Mouse (Mus musculus) Muller cell, postnatal 12 days (primary cell): ENCODE data around the gene Efcab6.

ENCODE experiments used
- DNase-seq: peaks from one replicate; pipeline ENCODE4 v3.0.0-alpha.2; 2015; ENCODE audit errors: inconsistent ontology term

The Efcab6 gene

GRCm38 (mm10) chr15:83978865-83979264 lies 86.3 kb downstream of the Efcab6 start:
- no peak for DNase-seq

DNA sequence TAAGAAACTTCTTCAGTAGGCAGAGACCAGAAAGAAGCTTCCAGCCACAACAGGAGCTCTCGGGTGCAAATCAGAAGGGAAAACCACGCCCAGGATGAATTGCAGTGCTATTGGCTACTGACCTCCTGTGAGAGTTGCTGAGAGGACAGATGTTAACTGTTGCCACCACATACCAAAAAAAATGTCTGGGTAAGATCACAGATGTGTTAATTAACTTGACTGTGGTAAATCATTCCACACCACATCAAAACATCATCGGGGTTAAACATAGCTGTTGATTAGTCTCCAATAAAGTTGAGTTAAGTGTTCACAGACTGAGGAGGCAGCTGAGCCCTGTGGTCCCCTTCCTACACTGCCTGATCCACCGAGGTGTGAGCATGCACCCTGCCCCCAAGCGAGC lies 88.1 kb downstream of the Efcab6 start:
- DNase-seq: no peak

DNA sequence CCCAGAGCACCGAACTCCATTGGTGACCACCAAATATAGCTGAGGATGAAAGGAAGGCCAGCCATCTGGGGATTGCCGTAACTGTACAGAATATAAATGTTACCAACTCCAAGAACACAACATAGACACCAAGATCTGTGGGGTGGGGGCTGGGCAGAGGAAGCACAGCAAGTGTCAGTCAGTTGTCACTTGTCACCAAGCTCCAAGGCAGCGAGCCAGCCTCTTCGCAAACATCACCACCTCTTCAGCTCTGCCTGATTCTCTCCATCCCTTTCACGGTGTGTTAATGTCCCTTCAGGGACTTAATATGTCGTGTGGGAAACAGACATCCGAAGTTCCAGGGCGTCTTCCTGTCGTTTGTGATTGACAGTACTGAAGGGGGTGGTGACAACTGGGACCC lies 93.0 kb downstream of the Efcab6 start:
- no peak for DNase-seq

GRCm38 (mm10) chr15:83967802-83968201 lies 97.4 kb downstream of the Efcab6 start:
- no peak for DNase-seq

GRCm38 (mm10) chr15:83965126-83965525 lies 100.1 kb downstream of the Efcab6 start:
- no peak for DNase-seq

DNA sequence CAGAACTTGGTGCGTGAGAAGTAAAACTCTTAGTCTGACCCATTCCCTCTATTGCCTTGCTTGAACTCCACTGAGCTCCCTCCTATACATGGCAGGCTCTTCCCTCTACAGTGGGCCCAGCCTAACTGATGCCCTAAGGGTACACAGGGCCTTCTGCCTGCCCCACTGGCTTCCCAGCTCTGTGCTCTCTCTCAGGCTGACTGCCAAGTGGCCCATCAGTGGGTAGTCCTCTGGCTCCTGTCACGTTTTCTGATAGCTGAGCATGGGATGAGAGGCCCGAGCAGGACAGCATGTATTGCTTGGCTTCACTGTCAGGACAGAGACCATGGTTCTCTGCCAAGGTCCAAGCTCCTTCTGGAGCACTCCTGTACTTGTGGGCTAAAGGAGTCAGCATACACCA lies 106.8 kb downstream of the Efcab6 start:
- DNase-seq: no peak

DNA sequence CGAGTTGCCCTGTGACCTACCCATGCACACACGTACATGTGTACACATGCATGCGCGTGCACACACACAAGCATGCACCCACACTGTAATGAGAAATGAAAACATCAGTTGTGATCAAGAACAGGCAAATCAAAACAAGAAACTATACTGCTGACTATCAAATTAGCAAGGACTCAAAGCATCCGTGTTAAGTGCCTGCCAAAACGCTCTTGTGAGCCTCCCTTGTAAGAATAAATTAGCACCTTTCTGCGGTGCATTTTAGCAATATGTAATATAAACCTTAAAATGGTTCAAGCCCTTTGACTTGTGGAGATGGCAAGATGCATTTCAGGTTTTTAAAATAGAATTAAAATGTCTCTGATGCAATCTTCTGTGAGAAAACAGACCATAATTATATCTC lies 108.2 kb downstream of the Efcab6 start:
- DNase-seq: no peak

DNA sequence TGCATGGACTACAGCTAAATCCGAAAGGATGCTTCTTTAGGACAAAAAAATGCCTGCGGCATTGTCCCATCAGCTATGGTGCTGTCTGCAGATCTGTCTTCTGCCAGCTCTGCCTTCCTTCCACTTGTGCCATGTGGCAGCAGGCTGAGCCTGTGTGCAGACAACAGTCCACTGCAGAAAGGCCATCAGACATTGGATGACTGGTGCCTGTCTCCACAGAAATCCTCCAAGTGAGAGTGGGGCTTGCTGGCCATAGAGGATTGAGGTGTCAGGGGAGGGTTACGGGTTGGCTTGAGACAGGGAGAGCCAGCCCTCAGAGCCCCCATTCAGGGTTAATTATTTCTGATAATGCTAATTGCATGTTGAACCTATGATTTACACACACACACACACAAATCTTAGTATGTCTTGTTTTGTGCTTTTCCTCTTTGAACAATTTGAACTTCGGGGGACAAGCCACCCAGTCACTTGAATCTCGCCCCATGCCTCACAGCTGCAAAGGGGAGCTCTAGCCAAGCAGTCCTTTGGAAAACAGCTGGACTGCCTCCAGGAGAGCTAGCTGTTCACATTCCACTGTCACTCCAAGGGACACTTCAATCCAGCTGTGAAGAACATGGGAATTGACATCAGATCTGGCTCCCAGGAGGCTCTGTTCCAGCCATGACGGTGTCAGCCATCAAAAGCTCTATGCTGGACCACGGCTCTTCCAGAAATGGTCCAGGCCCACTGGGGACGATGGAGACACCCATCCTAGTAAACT lies 109.1 kb downstream of the Efcab6 start:
- DNase-seq: no peak

DNA sequence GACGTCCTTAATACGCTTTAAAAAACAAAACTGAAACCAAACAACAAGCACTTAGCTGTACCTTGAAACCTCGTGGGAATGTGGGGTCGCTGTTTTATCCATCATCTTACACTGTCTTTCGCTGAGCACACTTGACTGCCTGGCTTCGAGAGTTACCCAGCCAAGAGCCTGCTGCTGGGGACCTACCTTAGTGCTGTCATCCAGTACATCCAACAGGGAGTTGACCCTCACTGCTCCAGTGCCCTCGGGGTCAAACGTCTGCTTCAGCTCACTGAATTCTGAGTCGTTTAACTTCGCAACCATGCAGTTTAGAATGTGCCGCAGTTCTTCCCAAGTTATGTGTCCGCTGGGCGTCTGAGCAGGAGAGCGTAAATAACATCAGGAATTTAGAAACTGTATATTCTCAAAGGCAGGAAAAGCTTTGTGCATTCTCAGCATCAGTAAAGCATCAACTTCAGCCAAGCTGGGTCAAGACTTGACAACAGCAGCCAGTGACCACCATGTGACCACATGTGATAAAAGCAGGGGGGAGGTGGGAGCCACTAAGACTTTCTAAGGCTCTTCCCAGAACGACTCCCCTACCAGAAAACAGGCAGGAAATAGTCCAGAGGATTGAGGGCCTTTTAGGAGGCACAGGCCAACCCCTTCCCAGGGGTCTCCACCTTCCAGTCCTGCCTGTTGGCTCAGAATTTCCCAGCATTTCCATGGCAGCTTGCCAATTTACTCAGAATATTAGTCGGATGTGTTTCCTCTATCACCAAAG lies 115.3 kb downstream of the Efcab6 start:
- peak; percentile 19 for DNase-seq

GRCm38 (mm10) chr15:83939703-83940102 lies 125.5 kb downstream of the Efcab6 start:
- no peak for DNase-seq

GRCm38 (mm10) chr15:83938466-83938865 lies 126.7 kb downstream of the Efcab6 start:
- no peak for DNase-seq

- DNase-seq: no peak
These were observed 128.7 kb downstream of the Efcab6 start for GRCm38 (mm10) chr15:83936506-83936905.

DNA sequence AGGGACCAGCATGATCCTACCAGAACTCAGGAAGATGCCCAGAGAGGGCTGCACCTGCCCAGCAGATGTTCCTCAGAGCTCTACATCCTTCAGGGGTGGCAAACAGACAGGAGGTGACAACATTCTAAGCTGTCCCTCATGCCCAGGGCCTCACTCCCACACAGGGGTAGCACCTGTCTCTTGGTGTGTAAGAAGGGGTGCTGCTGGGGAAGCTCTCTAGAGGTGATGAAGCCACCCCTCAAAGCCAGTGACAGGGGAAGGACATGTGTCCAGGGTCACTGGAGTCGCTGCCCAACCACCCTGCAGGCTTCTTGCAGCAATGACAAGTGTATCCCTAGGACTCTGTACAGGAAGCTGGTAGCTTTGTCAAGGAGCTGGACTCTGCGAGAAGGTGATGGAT lies 130.4 kb downstream of the Efcab6 start:
- DNase-seq: no peak

DNA sequence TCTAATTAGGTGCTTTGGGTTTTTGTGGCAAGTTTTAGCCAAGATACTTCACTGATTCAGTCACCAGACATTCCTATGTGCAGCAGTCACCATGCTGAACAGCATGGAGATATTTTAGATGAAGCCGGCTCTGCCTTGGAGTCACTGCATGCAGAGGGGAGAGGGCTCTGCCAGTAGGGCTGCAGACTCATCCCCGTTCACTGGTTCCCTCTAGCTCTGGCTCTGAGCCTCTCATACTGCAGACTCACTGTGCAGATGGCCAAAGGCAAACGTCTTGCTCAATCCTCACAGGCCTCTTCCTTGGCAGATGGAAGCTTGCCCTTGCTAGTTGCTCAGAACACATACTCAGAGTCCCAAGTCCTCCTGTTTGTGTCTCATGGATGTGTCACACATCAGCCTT lies 139.8 kb downstream of the Efcab6 start:
- peak; percentile 51 for DNase-seq

DNA sequence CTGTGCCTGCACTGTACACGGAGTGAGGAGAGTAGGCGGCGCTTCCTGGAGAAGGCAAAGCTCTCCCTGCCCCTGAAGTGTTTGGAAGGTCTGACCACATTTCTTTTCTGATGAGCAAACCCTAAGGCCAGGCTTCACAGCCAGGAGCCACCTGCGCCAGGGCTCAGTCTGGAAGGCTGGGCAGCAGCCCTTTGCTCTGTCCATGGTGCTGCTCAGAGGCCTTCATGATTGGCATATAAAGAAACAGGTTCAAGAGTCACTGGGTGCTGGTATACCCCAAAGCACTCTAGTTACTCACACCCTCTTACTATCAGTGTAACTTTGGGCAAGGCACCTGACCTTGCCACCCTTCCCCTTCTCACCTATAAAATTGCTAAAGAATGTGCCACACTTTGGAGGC lies 140.5 kb downstream of the Efcab6 start:
- DNase-seq: peak; percentile 37

GRCm38 (mm10) chr15:83915376-83915775 lies 149.8 kb downstream of the Efcab6 start:
- DNase-seq: no peak

- DNase-seq: no peak
These were observed 152.0 kb downstream of the Efcab6 start for GRCm38 (mm10) chr15:83913028-83913714.

DNA sequence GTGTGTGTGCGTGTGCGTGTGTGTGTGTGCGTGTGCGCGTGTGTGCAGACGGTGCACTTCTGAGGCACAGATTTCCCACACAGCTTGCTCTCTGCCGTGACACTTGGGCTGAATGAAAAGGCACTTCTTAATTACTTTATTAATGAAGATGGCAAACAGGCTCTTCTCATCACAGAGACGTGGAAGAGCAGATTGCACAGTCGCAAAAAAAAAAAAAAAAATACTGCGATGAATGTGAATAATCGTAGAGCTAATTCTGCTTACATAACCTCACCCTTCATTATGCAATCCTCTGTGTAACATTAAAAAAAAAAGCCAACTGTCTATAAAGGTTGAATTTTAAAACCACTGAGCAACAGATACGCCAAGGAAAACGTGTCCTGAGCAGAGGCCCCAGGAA lies 158.7 kb downstream of the Efcab6 start:
- DNase-seq: no peak

GRCm38 (mm10) chr15:83897286-83897685 lies 167.9 kb downstream of the Efcab6 start:
- DNase-seq: no peak

GRCm38 (mm10) chr15:83896011-83896410 lies 169.2 kb downstream of the Efcab6 start:
- DNase-seq: no peak

DNA sequence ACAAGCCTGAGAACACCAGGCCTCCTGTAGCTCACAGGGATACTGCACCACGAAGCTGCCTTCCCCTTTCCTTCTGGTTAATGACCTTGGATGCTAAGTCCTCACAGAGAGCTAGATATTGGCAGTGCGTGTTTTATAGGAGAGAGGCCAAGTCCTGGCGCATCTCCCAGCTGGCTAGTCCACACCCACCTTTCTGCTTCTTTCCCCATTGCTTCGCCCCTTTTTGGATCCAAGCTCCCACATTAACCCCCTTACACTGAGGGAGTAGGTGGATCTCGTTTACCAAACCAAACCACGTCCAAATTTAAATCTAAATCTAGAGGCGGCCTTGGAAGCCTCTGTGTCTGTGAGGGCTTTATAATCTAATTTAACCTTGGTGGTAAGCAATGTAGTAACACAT lies 170.9 kb downstream of the Efcab6 start:
- DNase-seq: no peak

DNA sequence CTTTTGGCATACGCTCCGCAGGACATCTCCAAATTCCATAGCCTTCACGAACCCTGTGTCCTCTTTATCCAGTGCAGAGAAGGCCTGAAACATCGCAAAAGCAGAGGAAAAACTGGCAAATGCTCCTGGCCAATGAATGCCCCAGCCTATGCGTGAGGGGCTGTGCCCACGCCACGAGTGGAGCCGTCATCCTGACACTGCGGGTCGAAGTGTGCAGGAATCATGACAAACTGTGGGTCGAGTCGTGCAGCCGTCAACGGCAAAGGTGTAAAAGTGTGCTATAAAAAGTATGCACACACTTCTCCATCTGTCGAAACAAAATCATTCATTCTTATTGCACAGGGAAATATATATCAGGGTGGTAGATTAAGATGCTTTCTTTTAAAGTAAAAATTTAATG lies 172.3 kb downstream of the Efcab6 start:
- DNase-seq: no peak

DNA sequence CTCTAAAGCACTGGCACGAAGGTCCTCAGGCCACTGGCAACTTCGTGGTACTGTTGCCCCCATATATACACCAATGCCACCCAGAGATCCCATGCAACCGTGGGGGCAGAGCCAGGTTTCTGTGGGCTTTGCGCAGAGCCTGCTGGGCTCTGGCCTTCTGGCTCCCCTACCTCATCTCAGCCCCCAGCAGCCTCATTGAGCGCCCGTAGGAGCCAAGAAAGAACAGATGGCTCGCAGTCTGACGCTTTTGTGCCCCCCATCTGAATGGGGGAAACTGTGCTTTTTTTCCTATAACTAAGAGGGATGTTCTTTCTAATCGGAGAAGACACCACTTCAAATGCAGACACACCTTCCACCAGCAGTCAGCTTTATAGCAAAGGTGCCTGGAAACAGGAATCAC lies 180.9 kb downstream of the Efcab6 start:
- DNase-seq: no peak
